ENCODE assay signal across 11 mouse cellular contexts in genomic region chr2:90526971-90527370, GRCm38 (mm10). TPM values are rescaled to one million over a fixed set of nuclear protein-coding genes. Genes with fewer than 3 reads are reported as not detected.
DNase-seq lines count a peak whose midpoint lies in the region; ATAC-seq and TF ChIP-seq lines count a peak whose summit lies in the region.
"Had no signal": no experiment of that assay in that cellular context is flagged by ENCODE, and none has a peak within 500 bp of the region (broad histone marks: within the 10 kb centered on the region; RNA-seq: fewer than 3 reads in every experiment).

No protein-coding gene starts in this region.

- peaks cover 19% of the 10 kb centered on the region for H3K4me1 ChIP-seq in forebrain, embryonic 12.5 days
- peaks cover 21% of the 10 kb centered on the region for H3K4me1 ChIP-seq in hindbrain, embryonic 16.5 days (ENCODE audit: control insufficient read depth, insufficient read depth, low read depth, low read length)
- H3K4me1 ChIP-seq in neural tube, embryonic 15.5 days, result peaks cover 44% of the 10 kb centered on the region
- H3K4me1 ChIP-seq: limb, embryonic 12.5 days had no signal

- no peak overlapping the region for H3K4me3 ChIP-seq in left cerebral cortex, adult 2 months
- H3K4me3 ChIP-seq in forebrain, embryonic 12.5 days (replicated peaks), result no peak overlapping the region
- no peak overlapping the region for H3K4me3 ChIP-seq in hindbrain, embryonic 16.5 days (ENCODE audit: low read length)
- no peak overlapping the region for H3K4me3 ChIP-seq in neural tube, embryonic 15.5 days (replicated peaks)
- H3K4me3 ChIP-seq: limb, embryonic 12.5 days had no signal

- TF ChIP-seq CTCF in left cerebral cortex, adult 2 months (IDR thresholded peaks at IDR 0.05), result no peak

- no peaks in the 10 kb centered on the region for H3K36me3 ChIP-seq in forebrain, embryonic 12.5 days (replicated peaks)
- no peaks in the 10 kb centered on the region for H3K36me3 ChIP-seq in hindbrain, embryonic 16.5 days (ENCODE audit: control insufficient read depth, insufficient read depth, low read length)
- no peaks in the 10 kb centered on the region for H3K36me3 ChIP-seq in neural tube, embryonic 15.5 days
- H3K36me3 ChIP-seq: G1E; limb, embryonic 12.5 days had no signal

- H3K9ac ChIP-seq in forebrain, embryonic 12.5 days, result no peak overlapping the region
- peak overlapping the region; percentile 38; the same call in 1 of the 2 replicates for H3K9ac ChIP-seq in hindbrain, embryonic 16.5 days (ENCODE audit: low read depth, low read length)
- no peak overlapping the region for H3K9ac ChIP-seq in neural tube, embryonic 15.5 days (replicated peaks)
- H3K9ac ChIP-seq: limb, embryonic 12.5 days had no signal

- H3K9me3 ChIP-seq in forebrain, embryonic 12.5 days, result no peaks in the 10 kb centered on the region
- no peaks in the 10 kb centered on the region for H3K9me3 ChIP-seq in hindbrain, embryonic 16.5 days (ENCODE audit: control insufficient read depth, low read length)
- no peaks in the 10 kb centered on the region for H3K9me3 ChIP-seq in neural tube, embryonic 15.5 days (replicated peaks)
- H3K9me3 ChIP-seq: G1E; limb, embryonic 12.5 days had no signal

- no peak for DNase-seq in left cerebral cortex, adult 2 months (ENCODE audit: extremely low spot score in 1 of 2, low spot score in 2 of 2)
- no peak for DNase-seq in left cerebral cortex, postnatal 36 days (ENCODE audit: low spot score in 2 of 2)
- DNase-seq in right cerebral cortex, postnatal 36 days (ENCODE audit: low spot score in 2 of 2), result no peak
- DNase-seq in cerebellum, postnatal 10 days, result no peak
- DNase-seq in adrenal gland, postnatal 14 days, result no peak
- DNase-seq: adrenal gland, adult 2 months had no signal

- 30% methylated on average over 6 of the region's 6 CpGs for WGBS in forebrain, embryonic 12.5 days
- 22% methylated on average over 6 of the region's 6 CpGs for WGBS in hindbrain, embryonic 16.5 days
- WGBS in neural tube, embryonic 15.5 days, result 25% methylated on average over 6 of the region's 6 CpGs

- H3K4me2 ChIP-seq in forebrain, embryonic 12.5 days, result 0 out of 2 replicates have a peak overlapping the region, but pooled peaks have one; percentile 4
- peak overlapping the region; percentile 12 for H3K4me2 ChIP-seq in hindbrain, embryonic 16.5 days (ENCODE audit: low read length)
- H3K4me2 ChIP-seq in neural tube, embryonic 15.5 days, result peak overlapping the region; percentile 33
- H3K4me2 ChIP-seq: limb, embryonic 12.5 days had no signal

- intact Hi-C loops in left cerebral cortex, adult 2 months (cut with DNase I), result loop anchor here (5.0 kb wide), 1 partner anchor 50 kb away; no protein-coding TSS in a partner anchor
- intact Hi-C loops in left cerebral cortex, postnatal 36 days (cut with DNase I), result no loop called here

- H3K27me3 ChIP-seq in forebrain, embryonic 12.5 days, result no peaks in the 10 kb centered on the region
- no peaks in the 10 kb centered on the region for H3K27me3 ChIP-seq in hindbrain, embryonic 16.5 days (replicated peaks; ENCODE audit: control insufficient read depth, insufficient read depth, low read length)
- no peaks in the 10 kb centered on the region for H3K27me3 ChIP-seq in neural tube, embryonic 15.5 days (replicated peaks)

- no peak for ATAC-seq in forebrain, embryonic 12.5 days (ENCODE audit: low FRiP score)
- ATAC-seq in hindbrain, embryonic 16.5 days, result peak; percentile 54
- ATAC-seq in neural tube, embryonic 15.5 days (ENCODE audit: low FRiP score), result peak; percentile 7; the same call in 1 of the 2 replicates

- peak overlapping the region; percentile 75 for H3K27ac ChIP-seq in left cerebral cortex, adult 2 months
- H3K27ac ChIP-seq in forebrain, embryonic 12.5 days, result 0 out of 2 replicates have a peak overlapping the region, but pooled peaks have one; percentile 31
- H3K27ac ChIP-seq in hindbrain, embryonic 16.5 days (ENCODE audit: low read depth, low read length), result peak overlapping the region; percentile 69
- H3K27ac ChIP-seq in neural tube, embryonic 15.5 days (replicated peaks), result peak overlapping the region; percentile 80
- H3K27ac ChIP-seq: limb, embryonic 12.5 days had no signal

RNA-seq across cellular contexts. Expression of gene Ptprj, which starts 53.5 kb away (rescaled TPM):
- total RNA-seq in left cerebral cortex, adult 2 months (2021), result 100 to 1,000 TPM; 114 to 117 TPM
- total RNA-seq in left cerebral cortex, postnatal 36 days (2021), result 100 to 1,000 TPM; 112 to 118 TPM
- 2.1 and 2.7 TPM in 2 replicates for polyA plus RNA-seq in forebrain, embryonic 12.5 days (2016; fragmentation: Nextera tagmentation; extraction: Ambion mirVana)
- 6.0 and 6.8 TPM in 2 replicates for polyA plus RNA-seq in hindbrain, embryonic 16.5 days (2015; fragmentation: Nextera tagmentation; extraction: Ambion mirVana)
- polyA plus RNA-seq in neural tube, embryonic 15.5 days (2015; fragmentation: Nextera tagmentation; extraction: Ambion mirVana), result 5.8 and 6.0 TPM in 2 replicates
- 23.7 and 23.9 TPM in 2 replicates for total RNA-seq in adrenal gland, postnatal 14 days (2021)
